17 mouse cellular contexts compared by ENCODE assay signal in the genomic region with DNA sequence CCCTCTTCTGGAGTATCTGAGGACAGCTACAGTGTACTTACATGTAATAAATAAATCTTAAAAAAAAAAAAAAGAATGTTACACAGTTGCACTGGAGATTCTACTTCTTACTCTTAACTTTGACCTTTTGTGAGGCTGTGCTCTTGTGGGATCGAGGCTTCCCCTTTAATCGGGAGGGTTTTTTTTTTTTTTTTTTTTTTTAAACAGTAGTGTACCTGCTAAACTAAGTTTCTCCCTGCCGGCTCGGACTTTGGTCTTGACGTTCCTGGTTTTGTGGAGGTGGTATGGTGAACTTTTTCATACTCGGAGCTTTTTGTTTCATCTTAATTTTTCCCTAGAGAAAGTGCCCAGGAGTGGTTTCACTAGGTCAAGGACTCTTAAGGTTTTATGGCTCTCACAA. TPM values are rescaled to one million over a fixed set of nuclear protein-coding genes. Genes with fewer than 3 reads are reported as not detected.
DNase-seq lines count a peak whose midpoint lies in the region; ATAC-seq and TF ChIP-seq lines count a peak whose summit lies in the region.
"Had no signal": no experiment of that assay in that cellular context is flagged by ENCODE, and none has a peak within 500 bp of the region (broad histone marks: within the 10 kb centered on the region; RNA-seq: fewer than 3 reads in every experiment).

No protein-coding gene starts in this region.

- no peak overlapping the region for H3K27ac ChIP-seq in heart, embryonic 16.5 days (ENCODE audit: low read length)
- H3K27ac ChIP-seq in liver, adult 2 months (replicated peaks; ENCODE audit: insufficient read depth, low read depth, low read length): peak overlapping the region; percentile 93
- H3K27ac ChIP-seq: embryonic facial prominence, embryonic 15.5 days; limb, embryonic 10.5 days; stomach, embryonic 15.5 days had no signal

- POLR2A ChIA-PET in Patski (lab: Charles Lee): interaction anchor here (0.7 kb wide), 1 partner anchor 1152 kb away, joined by 3 read pairs; no protein-coding TSS in a partner anchor

- intact Hi-C loops in heart, postnatal 14 days (cut with DNase I): loop anchor here (5.0 kb wide), 2 partner anchors 42 to 127 kb away; no protein-coding TSS in a partner anchor

- TF ChIP-seq POLR2A in liver, adult 2 months (IDR thresholded peaks at IDR 0.05; ENCODE audit: extremely low read depth, insufficient read depth, low read length): no peak
- TF ChIP-seq POLR2A in myocyte (IDR thresholded peaks at IDR 0.05; ENCODE audit: insufficient read length, low read depth): no peak

- H3K9ac ChIP-seq in heart, embryonic 16.5 days (ENCODE audit: low read length): no peak overlapping the region
- no peak overlapping the region for H3K9ac ChIP-seq in liver, adult 2 months (ENCODE audit: low read depth, low read length)
- H3K9ac ChIP-seq: embryonic facial prominence, embryonic 15.5 days; stomach, embryonic 15.5 days had no signal

- H3K36me3 ChIP-seq in heart, embryonic 16.5 days (ENCODE audit: control insufficient read depth, insufficient read depth): no peaks in the 10 kb centered on the region
- no peaks in the 10 kb centered on the region; the same call in 1 of the 2 replicates for H3K36me3 ChIP-seq in liver, adult 2 months (ENCODE audit: control insufficient read depth, insufficient read depth, low read length)
- no peaks in the 10 kb centered on the region for H3K36me3 ChIP-seq in myocyte (ENCODE audit: control insufficient read depth, insufficient read depth)
- H3K36me3 ChIP-seq: embryonic facial prominence, embryonic 15.5 days; stomach, embryonic 15.5 days had no signal

- 78% methylated on average over 6 of the region's 6 CpGs for WGBS in heart, embryonic 16.5 days
- 17% methylated on average over 6 of the region's 6 CpGs for WGBS in liver, adult 2 months

- peaks cover 45% of the 10 kb centered on the region for H3K4me1 ChIP-seq in heart, embryonic 16.5 days (ENCODE audit: control insufficient read depth, insufficient read depth, low read length)
- H3K4me1 ChIP-seq in liver, adult 2 months (ENCODE audit: control insufficient read depth, insufficient read depth, low read length): peaks cover 26% of the 10 kb centered on the region

- no peaks in the 10 kb centered on the region for H3K9me3 ChIP-seq in heart, embryonic 16.5 days (replicated peaks; ENCODE audit: control insufficient read depth, low read length)
- H3K9me3 ChIP-seq: embryonic facial prominence, embryonic 15.5 days; limb, embryonic 10.5 days; stomach, embryonic 15.5 days had no signal

- CTCF ChIA-PET in Patski (lab: Charles Lee): interaction anchor here (1.7 kb wide), 1 partner anchor 16 kb away, joined by 7 read pairs; no protein-coding TSS in a partner anchor

- no peak overlapping the region for H3K4me3 ChIP-seq in heart, embryonic 16.5 days (ENCODE audit: low read length)
- H3K4me3 ChIP-seq in liver, adult 2 months (ENCODE audit: insufficient read depth, low read depth, low read length): no peak overlapping the region; the same call in 1 of the 2 replicates
- peak overlapping the region; percentile 86 for H3K4me3 ChIP-seq in myocyte
- H3K4me3 ChIP-seq: embryonic facial prominence, embryonic 15.5 days; stomach, embryonic 15.5 days had no signal

- H3K4me2 ChIP-seq in heart, embryonic 16.5 days (ENCODE audit: low read depth, low read length): 0 out of 2 replicates have a peak overlapping the region, but pooled peaks have one; percentile 1
- peak overlapping the region; percentile 87 for H3K4me2 ChIP-seq in myocyte (ENCODE audit: low read depth)

- DNase-seq in heart, postnatal 14 days: no peak
- DNase-seq in liver, adult 2 months (ENCODE audit: extremely low read depth, low read depth, low spot score): peak; percentile 71
- DNase-seq in liver: no peak
- DNase-seq in Patski (ENCODE audit: low read depth, low spot score): no peak
- no peak for DNase-seq in right cerebral cortex, postnatal 10 days (ENCODE audit: low spot score in 2 of 2)
- DNase-seq: cerebellum, adult 2 months; heart, postnatal 10 days; layer of hippocampus, postnatal 36 days; lung, embryonic 14.5 days; retina, postnatal 1 day; spleen, adult 18-20 months had no signal

- ATAC-seq in heart, embryonic 16.5 days (replicated peaks; ENCODE audit: extremely low read depth, insufficient read depth, low FRiP score): no peak
- ATAC-seq in Patski: no peak
- ATAC-seq: hindbrain, embryonic 16.5 days had no signal

- H3K27me3 ChIP-seq in heart, embryonic 16.5 days (ENCODE audit: control insufficient read depth, insufficient read depth, low read length): no peaks in the 10 kb centered on the region
- H3K27me3 ChIP-seq in liver, adult 2 months (ENCODE audit: control insufficient read depth, insufficient read depth, low read length): no peaks in the 10 kb centered on the region
- H3K27me3 ChIP-seq in Patski (no peaks in the 10 kb centered on the region), myocyte (ENCODE audit: control insufficient read depth, insufficient read depth, insufficient read length) (no peaks in the 10 kb centered on the region)
- H3K27me3 ChIP-seq: embryonic facial prominence, embryonic 15.5 days; stomach, embryonic 15.5 days had no signal

- no peak overlapping the region for H3ac ChIP-seq in myocyte (ENCODE audit: control insufficient read depth, insufficient read length)

- in situ Hi-C loops in Patski (cut with MboI; ENCODE audit: low pct_unique_long_range_greater_than_20kb): no loop called here

- no peak for TF ChIP-seq CTCF in liver, adult 2 months (IDR thresholded peaks at IDR 0.05; ENCODE audit: low read depth, low read length)
- peak; percentile 35 for TF ChIP-seq CTCF in Patski (IDR thresholded peaks at IDR 0.05)

- peaks cover 52% of the 10 kb centered on the region for H3K79me2 ChIP-seq in liver, adult 2 months (ENCODE audit: control insufficient read depth, insufficient read depth, low read length)
- H3K79me2 ChIP-seq in myocyte (ENCODE audit: control insufficient read depth, insufficient read depth): peaks cover 70% of the 10 kb centered on the region

TF ChIP-seq in myocyte, 11 proteins besides CTCF, POLR2A, EP300 and RAD21:
- no peak for TF ChIP-seq REST (IDR thresholded peaks at IDR 0.05; ENCODE audit: insufficient read depth, insufficient read length)
- no peak for TF ChIP-seq CEBPB (IDR thresholded peaks at IDR 0.05; ENCODE audit: insufficient read depth, poor library complexity, severe bottlenecking)
- no peak for TF ChIP-seq TCF12 (IDR thresholded peaks at IDR 0.05; ENCODE audit: insufficient read depth, poor library complexity, severe bottlenecking)
- no peak for TF ChIP-seq SRF (IDR thresholded peaks at IDR 0.05; ENCODE audit: control insufficient read depth, insufficient read length, low read depth)
TF ChIP-seq in myocyte: peak in this region for 0.

RNA-seq across cellular contexts. Expression of a gene that starts 3.8 kb away (rescaled TPM):
- polyA plus RNA-seq in heart, embryonic 16.5 days (2015; fragmentation: Nextera tagmentation; extraction: Ambion mirVana): 36.0 and 38.4 TPM in 2 replicates
- total RNA-seq in heart, postnatal 14 days (2021): 100 to 1,000 TPM; 155 to 169 TPM
- total RNA-seq in liver, adult 2 months (2014; rRNA removed): 58.5 and 74.7 TPM in 2 replicates
- polyA plus RNA-seq in liver, adult 2 months (2012; rRNA removed): 70.1 and 92.8 TPM in 2 replicates
- polyA plus RNA-seq in Patski (2021): 209 TPM
- 95.3 TPM for polyA plus RNA-seq in myocyte (2012; fragmentation: generic; extraction: Trizol)

RNA-seq across cellular contexts. Expression of a gene that starts 54.6 kb away (rescaled TPM):
- 29.0 and 30.0 TPM in 2 replicates for polyA plus RNA-seq in heart, embryonic 16.5 days (2015; fragmentation: Nextera tagmentation; extraction: Ambion mirVana)
- 10 to 100 TPM; 26.7 to 27.6 TPM for total RNA-seq in heart, postnatal 14 days (2021)
- 95.5 and 112 TPM in 2 replicates for total RNA-seq in liver, adult 2 months (2014; rRNA removed)
- polyA plus RNA-seq in liver, adult 2 months (2012; rRNA removed): 48.1 and 48.7 TPM in 2 replicates
- polyA plus RNA-seq in Patski (2021): 65.3 TPM
- polyA plus RNA-seq in myocyte (2012; fragmentation: generic; extraction: Trizol): 40.9 TPM

RNA-seq across cellular contexts. Expression of a gene that starts 54.6 kb away (rescaled TPM):
- polyA plus RNA-seq in heart, embryonic 16.5 days (2015; fragmentation: Nextera tagmentation; extraction: Ambion mirVana): 2.2 and 2.6 TPM in 2 replicates
- total RNA-seq in heart, postnatal 14 days (2021): 10 to 100 TPM; 14.0 to 15.4 TPM
- 19.6 and 23.5 TPM in 2 replicates for total RNA-seq in liver, adult 2 months (2014; rRNA removed)
- polyA plus RNA-seq in liver, adult 2 months (2012; rRNA removed): 27.5 and 27.7 TPM in 2 replicates
- polyA plus RNA-seq in Patski (2021) (34.7 TPM), myocyte (2012; fragmentation: generic; extraction: Trizol) (4.7 TPM)
